Mouse (Mus musculus) megakaryocyte, embryonic 14.5 days (primary cell): ENCODE data around the gene Ccnyl1.

Experiments
- FLI1 ChIP-seq: IDR thresholded peaks from 2 replicates; pipeline ENCODE4 v1.6.1; 2012; ENCODE audit warnings: low read length, inconsistent platforms, mixed read lengths
- GATA1 ChIP-seq: IDR thresholded peaks from 3 replicates; pipeline ENCODE4 v1.6.1; 2012; ENCODE audit warnings: mixed read lengths, low read length, inconsistent platforms, borderline replicate concordance

DNA sequence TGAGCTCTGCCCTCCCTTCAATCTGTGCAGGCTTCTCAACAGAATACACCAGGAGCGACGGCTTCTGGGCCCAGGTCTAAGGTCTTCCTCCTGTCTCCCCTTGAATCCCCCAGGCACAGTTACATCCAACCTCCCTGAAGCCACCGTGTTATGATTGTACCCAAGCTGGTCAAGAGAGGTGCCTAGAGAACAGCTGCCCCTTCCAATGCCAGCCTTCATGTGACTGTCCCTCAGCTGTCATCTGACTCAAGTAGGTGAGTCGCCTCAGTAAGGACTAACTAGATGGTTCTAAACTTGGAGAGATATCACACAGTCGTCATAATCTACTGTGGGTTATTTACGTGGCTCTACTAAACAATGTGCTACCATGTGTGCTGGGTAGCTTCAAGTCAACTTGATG lies 36.6 kb upstream of the Ccnyl1 start:
- no peak for TF ChIP-seq GATA1
- TF ChIP-seq FLI1, result no peak
